Mouse (Mus musculus) liver, postnatal 0 days (tissue): ENCODE results near the gene Rnf5.

Experiments used
- CTCF ChIP-seq: sonication (generic); IDR thresholded peaks from 2 replicates; pipeline ENCODE4 v1.5.1; 2016; ENCODE audit warnings: antibody characterized with exemption, low read depth
- EP300 ChIP-seq: IDR thresholded peaks from 2 replicates; pipeline ENCODE4 v1.6.1; 2016; ENCODE audit warnings: antibody characterized with exemption, low read depth, mild to moderate bottlenecking

DNA sequence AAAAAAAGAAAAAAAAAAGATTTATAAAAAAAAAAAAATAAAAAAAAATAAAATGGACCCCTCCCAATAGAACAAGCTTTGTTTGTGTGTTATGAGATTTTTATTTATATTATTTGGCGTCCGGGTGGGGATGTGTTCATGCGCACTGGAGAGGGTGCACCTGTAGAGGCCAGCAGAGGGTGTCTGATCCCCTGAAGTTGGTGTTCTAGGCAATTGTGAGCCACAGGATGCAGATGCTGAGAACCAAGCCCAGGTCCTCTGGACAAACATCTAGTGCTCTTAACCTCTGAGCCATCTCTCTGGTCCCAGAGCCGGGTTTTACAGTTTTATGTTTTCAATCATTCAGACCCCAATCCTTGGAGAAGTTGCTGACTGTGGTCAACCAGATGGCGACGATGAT lies 43.1 kb downstream of the Rnf5 start:
- TF ChIP-seq CTCF (no peak), EP300 (no peak)
